Mouse (Mus musculus) bone marrow macrophage, adult 2 months (primary cell): ENCODE results near the gene Rrp7a.
A peak's percentile ranks its signal among the peaks of the same experiment; 100 is the strongest.

Experiments
- CTCF ChIP-seq: IDR thresholded peaks from 2 replicates; pipeline ENCODE4 v1.5.1; 2012; ENCODE audit warnings: low read depth, mild to moderate bottlenecking, low read length, moderate library complexity
- POLR2A ChIP-seq: IDR thresholded peaks from 2 replicates; pipeline ENCODE4 v1.6.1; 2012; ENCODE audit warnings: mild to moderate bottlenecking, low read depth, low read length, borderline replicate concordance

- no peak for TF ChIP-seq CTCF
- peak; percentile 96 for TF ChIP-seq POLR2A
These were observed 26.8 kb upstream of the Rrp7a start, which contains the start of gene Poldip3 for GRCm38 (mm10) chr15:83149196-83150072.
